Mouse (Mus musculus): ENCODE measurements around the gene Pacsin3. TPM values are rescaled to one million over a fixed set of nuclear protein-coding genes. Genes with fewer than 3 reads are reported as not detected.
"Not testable (repeated sequence)": the region's sequence is repeated elsewhere in the genome, so short reads cannot be mapped to it uniquely, and the experiment has no call there.

The Pacsin3 gene
- total RNA-seq (2022) = 100 to 1,000 TPM in 2 of 4 experiments, 10 to 100 TPM in 2; 68.6 to 220 (median 125) TPM

DNA sequence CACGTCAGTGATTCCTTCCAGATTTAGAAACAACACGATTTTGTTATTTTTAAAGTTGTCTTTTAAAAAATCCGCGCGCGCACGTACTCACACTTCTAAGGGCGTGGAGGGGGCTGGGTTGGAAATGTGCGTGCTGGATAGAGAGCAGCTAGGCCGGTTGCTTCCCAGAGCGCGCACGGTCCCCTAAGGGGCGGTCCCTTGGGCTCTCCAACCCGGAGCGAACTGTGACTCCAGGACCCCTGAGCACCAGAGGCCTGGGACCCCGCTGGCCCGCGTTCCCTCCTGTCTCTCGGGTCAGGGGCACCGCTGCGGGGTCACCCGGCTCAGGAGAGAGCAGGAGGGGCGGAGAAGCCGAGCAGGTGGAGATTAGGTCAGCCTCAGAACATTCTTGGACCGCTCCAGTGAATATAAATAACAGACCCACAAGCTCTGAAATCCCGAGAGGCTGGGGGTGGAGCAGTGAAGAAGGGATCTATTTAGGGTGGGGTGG, at the start of gene Pacsin3:
Pacsin3 (plus strand) TSS at position 294 of the 490 bp plus-strand sequence.
- no peak for DNase-seq

DNA sequence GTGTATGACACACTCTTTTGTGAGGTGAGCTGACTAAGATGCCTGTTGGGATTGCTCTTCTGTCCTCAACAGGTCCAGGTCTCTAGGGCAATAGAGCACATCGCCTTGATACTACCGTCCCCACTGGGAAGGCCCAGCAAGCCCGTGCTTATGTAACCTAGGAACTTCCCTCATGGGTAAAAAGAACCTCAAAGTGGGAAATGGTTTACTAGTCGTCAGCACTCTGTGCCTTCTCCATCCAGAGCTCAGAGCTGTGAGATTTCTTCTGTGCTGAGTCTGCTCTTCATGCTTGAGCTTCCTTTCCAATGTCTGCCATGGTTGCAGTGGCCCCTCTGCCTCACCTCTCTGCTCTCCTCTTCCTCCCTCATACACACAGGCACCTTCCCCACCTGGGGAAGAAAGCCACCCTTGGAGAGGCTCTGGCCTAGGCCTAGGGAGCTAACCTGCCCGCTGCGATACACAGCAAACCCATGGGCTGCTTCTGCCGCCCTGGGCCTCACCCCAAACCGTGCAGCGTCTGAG, 49.4 kb upstream of the Pacsin3 start:
- no peak for DNase-seq

- DNase-seq = no peak
Observed at GRCm38 (mm10) chr2:91213311-91213710, 42.4 kb upstream of the Pacsin3 start.

GRCm38 (mm10) chr2:91217032-91217431, 38.7 kb upstream of the Pacsin3 start:
- no peak for DNase-seq

DNA sequence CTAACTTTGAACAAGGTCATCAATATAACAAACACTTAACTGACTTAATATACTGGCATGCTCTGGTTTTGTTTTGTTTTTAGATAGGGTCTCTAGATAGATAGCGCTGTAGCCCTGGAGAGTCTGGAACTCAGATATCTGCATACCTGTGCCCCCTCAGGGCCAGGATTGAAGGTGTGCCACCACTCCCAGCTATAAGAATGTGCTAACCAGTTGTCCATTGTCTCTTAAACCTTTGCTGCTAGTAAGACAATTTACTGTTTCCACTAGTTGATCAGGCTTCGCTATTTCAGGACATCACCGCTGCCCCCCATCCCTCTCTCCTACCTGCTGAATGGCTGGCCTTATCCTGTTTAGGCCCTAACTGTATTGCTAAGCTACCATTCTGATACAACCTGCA, 35.3 kb upstream of the Pacsin3 start:
- no peak for DNase-seq

GRCm38 (mm10) chr2:91223614-91224013, 32.1 kb upstream of the Pacsin3 start:
- DNase-seq = no peak

DNA sequence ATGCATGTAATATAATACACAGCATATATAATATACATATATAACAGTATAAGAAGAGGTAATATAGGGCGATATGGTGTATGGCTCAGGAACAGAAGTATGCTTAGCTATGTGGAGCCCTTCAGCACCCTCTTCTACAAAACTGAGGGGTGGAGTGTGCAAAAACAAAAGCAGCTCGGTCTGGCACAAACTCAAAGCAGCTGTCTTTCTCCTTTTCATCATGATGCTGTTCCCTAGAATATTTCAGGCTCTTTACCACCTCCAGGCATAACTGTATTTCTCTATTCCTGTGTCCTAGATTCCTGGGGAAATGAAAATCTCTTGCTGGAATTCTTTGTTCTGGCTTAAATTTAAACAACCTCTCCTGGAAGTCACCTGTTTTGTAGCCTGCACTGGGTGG, 26.0 kb upstream of the Pacsin3 start:
- DNase-seq = no peak

- peak; percentile 89 for DNase-seq
Observed at GRCm38 (mm10) chr2:91236601-91237510, 18.9 kb upstream of the Pacsin3 start, which contains the start of gene Ddb2. Gene Ddb2 (minus strand): TSS chr2:91236982.

DNA sequence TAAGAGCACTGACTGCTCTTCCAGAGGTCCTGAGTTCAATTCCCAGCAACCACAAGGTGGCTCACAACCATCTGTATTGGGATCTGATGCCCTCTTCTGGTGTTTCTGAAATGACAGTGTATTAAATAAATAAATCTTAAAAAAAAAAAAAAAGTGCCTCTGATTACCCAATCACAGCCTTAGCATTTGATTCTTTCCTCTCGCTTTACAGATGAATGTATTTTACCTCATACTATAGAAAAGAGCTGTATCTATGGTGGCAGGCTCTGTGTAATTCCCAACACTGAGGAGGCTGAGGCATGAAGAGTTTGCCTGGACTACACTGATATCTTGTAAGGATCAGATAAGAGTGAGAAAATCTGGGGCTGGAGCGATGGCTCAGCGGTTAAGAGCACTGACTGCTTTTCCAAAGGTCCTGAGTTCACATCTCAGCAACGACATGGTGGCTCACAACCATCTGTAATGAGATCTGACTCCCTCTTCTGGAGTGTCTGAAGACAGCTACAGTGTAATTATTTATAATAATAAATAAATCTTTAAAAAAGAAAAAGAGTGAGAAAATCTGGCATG, 18.2 kb upstream of the Pacsin3 start:
- not testable (repeated sequence) for DNase-seq

DNA sequence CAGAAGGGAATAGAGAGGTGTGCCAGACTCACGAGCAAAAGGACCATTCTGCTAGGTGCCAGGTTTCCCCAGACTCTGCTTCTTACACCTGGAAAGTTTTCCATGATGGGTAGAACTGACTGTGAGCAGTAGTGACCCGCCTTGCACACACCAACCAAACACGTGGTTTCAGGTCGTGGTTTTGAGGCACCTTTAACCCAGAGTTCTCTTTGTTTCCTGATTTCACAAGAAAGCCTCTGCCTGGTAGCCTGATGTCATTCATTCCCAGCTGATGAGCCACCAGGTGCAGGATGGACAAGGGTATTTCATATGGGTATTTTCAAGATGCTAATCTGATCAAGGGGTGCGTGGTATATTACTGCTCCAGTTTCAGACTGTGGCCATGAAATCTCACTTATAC, 13.2 kb upstream of the Pacsin3 start:
- DNase-seq = no peak

GRCm38 (mm10) chr2:91243416-91243815, 12.3 kb upstream of the Pacsin3 start:
- no peak for DNase-seq

DNA sequence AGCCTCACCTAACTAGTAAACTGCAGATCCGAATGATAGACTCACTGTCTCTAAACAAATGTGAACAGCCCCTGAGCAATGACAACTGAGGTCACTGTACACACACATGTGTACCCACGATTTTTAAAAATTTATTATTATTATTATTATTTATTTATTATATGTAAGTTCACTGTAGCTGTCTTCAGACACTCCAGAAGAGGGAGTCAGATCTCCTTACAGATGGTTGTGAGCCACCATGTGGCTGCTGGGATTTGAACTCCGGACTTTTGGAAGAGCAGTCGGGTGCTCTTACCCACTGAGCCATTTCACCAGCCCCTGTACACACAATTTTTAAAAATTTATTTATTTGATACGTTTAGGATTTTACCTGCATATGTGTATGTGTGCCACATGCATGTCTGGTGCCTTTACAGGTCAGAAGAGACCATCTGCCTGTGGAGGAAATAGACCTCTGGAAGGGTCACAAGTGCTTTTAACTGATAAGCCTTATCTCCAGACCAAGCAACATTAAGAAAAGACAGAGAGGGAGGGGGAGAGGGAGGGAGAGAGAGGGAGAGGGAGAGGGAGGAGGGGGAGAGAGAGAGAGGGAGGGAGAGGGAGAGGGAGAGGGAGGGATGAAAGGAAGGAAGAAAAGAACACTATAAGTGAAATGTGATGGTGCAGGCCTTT, 11.1 kb upstream of the Pacsin3 start:
- DNase-seq = no peak

DNA sequence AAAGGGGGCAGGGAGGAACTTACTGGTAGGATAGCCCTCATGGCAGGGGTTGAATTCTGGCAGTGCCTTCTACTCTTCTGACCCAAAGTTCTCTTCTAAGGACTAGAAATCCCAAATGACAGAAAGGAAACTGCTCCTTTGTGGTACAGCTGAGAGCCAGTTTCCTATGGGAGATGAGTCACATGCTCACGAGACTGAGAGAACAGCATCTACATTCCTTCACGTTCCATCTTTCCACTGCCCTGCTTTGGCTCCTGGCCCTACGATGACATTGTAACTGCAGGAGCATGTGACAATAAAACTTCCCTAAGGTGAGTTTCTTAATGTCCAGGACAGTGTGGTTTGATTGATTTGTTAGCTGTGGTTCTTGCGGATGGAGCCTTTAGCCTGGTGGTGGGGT, 7.4 kb upstream of the Pacsin3 start:
- DNase-seq = no peak

GRCm38 (mm10) chr2:91252001-91252400, 3.8 kb upstream of the Pacsin3 start:
- no peak for DNase-seq

DNA sequence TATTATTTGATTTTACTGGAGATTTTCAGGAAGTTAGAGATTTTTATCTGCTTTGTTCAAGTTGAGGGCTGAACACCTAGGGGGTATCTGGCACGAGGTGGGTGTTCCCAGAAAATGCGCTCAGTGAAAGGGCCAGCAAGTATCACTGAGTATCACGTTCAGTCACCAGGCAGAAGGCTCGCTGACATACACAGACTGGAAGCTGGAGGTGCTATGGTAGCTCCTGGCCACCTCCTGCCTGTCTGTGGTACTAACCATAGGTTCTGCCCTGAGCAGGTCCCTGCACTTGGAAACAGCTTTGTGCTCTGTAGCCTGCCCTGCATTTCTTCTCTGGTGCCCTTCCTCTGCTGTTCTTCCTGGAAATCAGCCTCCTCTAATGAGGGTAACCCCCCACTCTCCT, 3.2 kb upstream of the Pacsin3 start:
- DNase-seq = no peak

GRCm38 (mm10) chr2:91254725-91255380, 901 bp upstream of the Pacsin3 start:
- DNase-seq = no peak

DNA sequence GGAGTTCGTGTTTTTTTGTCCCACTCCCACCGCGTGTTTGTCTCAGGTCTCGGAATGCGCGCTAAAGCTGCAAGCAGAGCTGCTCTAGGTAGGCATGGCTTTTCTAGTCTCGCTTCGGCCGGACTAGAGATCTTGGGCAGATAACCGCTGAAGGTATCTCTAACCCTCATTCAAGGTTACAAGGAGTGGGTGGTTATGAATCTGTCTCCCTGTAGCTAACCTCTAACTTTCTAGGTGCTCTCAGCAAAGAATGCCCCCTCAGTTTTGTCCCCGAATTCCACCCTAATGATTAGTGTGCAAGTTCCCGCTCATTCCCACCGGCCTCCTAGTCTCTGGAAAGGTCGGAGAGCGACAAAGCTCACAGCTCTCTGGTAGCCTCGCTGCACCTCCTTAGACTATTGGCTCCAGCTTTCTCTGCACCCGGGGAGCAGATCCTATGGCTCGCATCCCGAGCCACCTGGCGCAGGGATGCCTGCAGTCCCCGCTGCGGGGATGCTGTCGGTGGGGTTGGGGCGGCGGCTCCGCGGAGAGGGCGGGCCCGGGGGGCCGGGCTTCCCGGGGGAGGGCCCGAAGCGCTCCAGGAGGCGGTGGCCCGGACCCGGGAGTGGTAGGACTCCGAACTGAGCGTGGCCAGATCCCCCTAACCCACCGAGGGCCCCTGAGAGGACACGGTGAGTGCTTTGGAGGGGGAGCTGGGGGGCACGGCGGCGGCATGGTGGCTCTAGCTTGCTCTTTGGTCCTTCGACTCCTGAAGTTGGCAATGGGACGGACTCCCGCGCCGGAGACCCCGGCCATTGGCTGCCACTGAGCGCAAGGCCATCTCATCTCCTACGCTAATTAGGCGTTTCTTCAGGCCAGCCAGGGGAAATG, 737 bp downstream of the Pacsin3 start:
- peak; percentile 57 for DNase-seq

GRCm38 (mm10) chr2:91257126-91257980, 1.6 kb downstream of the Pacsin3 start:
- DNase-seq = no peak

DNA sequence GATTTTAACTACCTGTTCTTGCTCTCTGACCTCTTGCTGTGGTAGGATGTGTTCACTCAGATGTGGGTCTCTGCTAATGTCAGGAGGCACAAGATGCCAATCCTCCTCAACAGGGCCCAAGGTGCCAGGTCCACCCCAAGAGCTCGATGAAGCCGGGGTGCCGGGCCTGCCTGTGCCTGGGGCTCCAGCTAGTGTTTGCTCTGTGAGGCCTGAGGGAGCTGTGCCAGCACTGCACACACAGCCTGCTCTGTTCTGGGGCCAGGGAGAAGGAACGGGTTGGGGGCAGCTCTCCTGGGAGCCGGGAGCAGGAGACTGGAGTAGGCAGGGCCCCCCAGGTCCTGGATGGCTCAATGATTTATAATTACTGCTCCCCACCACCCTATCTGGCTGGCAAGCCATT, 2.3 kb downstream of the Pacsin3 start:
- no peak for DNase-seq

- DNase-seq = no peak
Observed at GRCm38 (mm10) chr2:91258830-91259229, 3.1 kb downstream of the Pacsin3 start.
